Mouse (Mus musculus): ENCODE measurements around the gene Fer1l5. TPM values are rescaled to one million over a fixed set of nuclear protein-coding genes. Genes with fewer than 3 reads are reported as not detected.

Fer1l5 gene
- polyA plus RNA-seq, 1 experiment from 2014 or later = 0.34 TPM

- WGBS (ENCODE audit: insufficient replicate concordance) = 68% methylated on average over 4 of the region's 4 CpGs
- Histone ChIP-seq H3K36me3 (ENCODE audit: control insufficient read depth, insufficient read depth) (peaks cover 54% of the 10 kb centered on the region), H3K4me1 (ENCODE audit: control insufficient read depth, low read depth, low read length) (no peaks in the 10 kb centered on the region; the same call in 1 of the 2 replicates), H3K4me2 (ENCODE audit: low read depth, low read length) (no peak overlapping the region), H3K9me3 (replicated peaks; ENCODE audit: control insufficient read depth, low read length) (no peaks in the 10 kb centered on the region), H3K27ac (ENCODE audit: low read length) (no peak overlapping the region), H3K9ac (ENCODE audit: low read depth, low read length) (no peak overlapping the region), H3K27me3 (ENCODE audit: control insufficient read depth, insufficient read depth, low read depth, low read length) (no peaks in the 10 kb centered on the region), H3K4me3 (ENCODE audit: low read depth, low read length) (no peak overlapping the region)
- ATAC-seq (ENCODE audit: low read depth) = no peak
These were observed 19.7 kb upstream of the Fer1l5 start for GRCm38 (mm10) chr1:36352351-36352750.

- Histone ChIP-seq H3K4me1 (ENCODE audit: control insufficient read depth, low read depth, low read length) (peaks cover 6% of the 10 kb centered on the region), H3K9ac (ENCODE audit: low read depth, low read length) (no peak overlapping the region), H3K27me3 (ENCODE audit: control insufficient read depth, insufficient read depth, low read depth, low read length) (no peaks in the 10 kb centered on the region), H3K36me3 (ENCODE audit: control insufficient read depth, insufficient read depth) (peaks cover 41% of the 10 kb centered on the region), H3K4me3 (ENCODE audit: low read depth, low read length) (no peak overlapping the region), H3K27ac (ENCODE audit: low read length) (peak overlapping the region; percentile 64), H3K4me2 (ENCODE audit: low read depth, low read length) (peak overlapping the region; percentile 7; the same call in 1 of the 2 replicates), H3K9me3 (replicated peaks; ENCODE audit: control insufficient read depth, low read length) (no peaks in the 10 kb centered on the region)
- WGBS (ENCODE audit: insufficient replicate concordance) = 69% methylated on average over 5 of the region's 5 CpGs
- peak; percentile 88 for ATAC-seq (ENCODE audit: low read depth)
These were observed 15.0 kb upstream of the Fer1l5 start for GRCm38 (mm10) chr1:36356955-36357695.

GRCm38 (mm10) chr1:36367698-36368097, 4.4 kb upstream of the Fer1l5 start:
- ATAC-seq (ENCODE audit: low read depth) = no peak
- Histone ChIP-seq H3K9me3 (replicated peaks; ENCODE audit: control insufficient read depth, low read length) (no peaks in the 10 kb centered on the region), H3K36me3 (ENCODE audit: control insufficient read depth, insufficient read depth) (peaks cover 9% of the 10 kb centered on the region), H3K27ac (ENCODE audit: low read length) (no peak overlapping the region), H3K9ac (ENCODE audit: low read depth, low read length) (peak overlapping the region; percentile 94), H3K4me1 (ENCODE audit: control insufficient read depth, low read depth, low read length) (peaks cover 16% of the 10 kb centered on the region), H3K27me3 (ENCODE audit: control insufficient read depth, insufficient read depth, low read depth, low read length) (no peaks in the 10 kb centered on the region), H3K4me3 (ENCODE audit: low read depth, low read length) (peak overlapping the region; percentile 86), H3K4me2 (ENCODE audit: low read depth, low read length) (peak overlapping the region; percentile 81)
- WGBS (ENCODE audit: insufficient replicate concordance) = 56% methylated on average over 12 of the region's 12 CpGs

- H3K4me1 ChIP-seq (ENCODE audit: control insufficient read depth, low read depth, low read length) = peaks cover 16% of the 10 kb centered on the region
- ATAC-seq (ENCODE audit: low read depth) = peak; percentile 85
- H3K27ac ChIP-seq (ENCODE audit: low read length) = peak overlapping the region; percentile 77
- peak overlapping the region; percentile 94 for H3K9ac ChIP-seq (ENCODE audit: low read depth, low read length)
- peaks cover 9% of the 10 kb centered on the region for H3K36me3 ChIP-seq (ENCODE audit: control insufficient read depth, insufficient read depth)
- no peaks in the 10 kb centered on the region for H3K9me3 ChIP-seq (replicated peaks; ENCODE audit: control insufficient read depth, low read length)
- WGBS (ENCODE audit: insufficient replicate concordance) = 3% methylated on average over 54 of the region's 55 CpGs
- H3K27me3 ChIP-seq (ENCODE audit: control insufficient read depth, insufficient read depth, low read depth, low read length) = no peaks in the 10 kb centered on the region
- H3K4me3 ChIP-seq (ENCODE audit: low read depth, low read length) = peak overlapping the region; percentile 86
- peak overlapping the region; percentile 81 for H3K4me2 ChIP-seq (ENCODE audit: low read depth, low read length)
These were observed 3.8 kb upstream of the Fer1l5 start for GRCm38 (mm10) chr1:36368112-36368968.

- H3K4me1 ChIP-seq (ENCODE audit: control insufficient read depth, low read depth, low read length) = peaks cover 16% of the 10 kb centered on the region
- peak within 1 kb of the TSS; percentile 94 for H3K9ac ChIP-seq (ENCODE audit: low read depth, low read length)
- peak; percentile 84 for ATAC-seq (ENCODE audit: low read depth)
- no peaks in the 10 kb centered on the region for H3K27me3 ChIP-seq (ENCODE audit: control insufficient read depth, insufficient read depth, low read depth, low read length)
- peak within 1 kb of the TSS; percentile 81 for H3K4me2 ChIP-seq (ENCODE audit: low read depth, low read length)
- H3K9me3 ChIP-seq (replicated peaks; ENCODE audit: control insufficient read depth, low read length) = no peaks in the 10 kb centered on the region
- H3K4me3 ChIP-seq (ENCODE audit: low read depth, low read length) = peak within 1 kb of the TSS; percentile 86
- peaks cover 3% of the 10 kb centered on the region for H3K36me3 ChIP-seq (ENCODE audit: control insufficient read depth, insufficient read depth)
- H3K27ac ChIP-seq (ENCODE audit: low read length) = peak within 1 kb of the TSS; percentile 77
- WGBS (ENCODE audit: insufficient replicate concordance) = 3% methylated on average over 61 of the region's 61 CpGs
These were observed 3.0 kb upstream of the Fer1l5 start, which contains the start of gene Kansl3 for GRCm38 (mm10) chr1:36368969-36369645. TSS of gene Kansl3 (minus strand) at chr1:36369181.

- H3K9ac ChIP-seq (ENCODE audit: low read depth, low read length) = no peak overlapping the region
- H3K36me3 ChIP-seq (ENCODE audit: control insufficient read depth, insufficient read depth) = no peaks in the 10 kb centered on the region
- no peak overlapping the region for H3K4me2 ChIP-seq (ENCODE audit: low read depth, low read length)
- H3K27ac ChIP-seq (ENCODE audit: low read length) = no peak overlapping the region
- peaks cover 16% of the 10 kb centered on the region for H3K4me1 ChIP-seq (ENCODE audit: control insufficient read depth, low read depth, low read length)
- H3K9me3 ChIP-seq (replicated peaks; ENCODE audit: control insufficient read depth, low read length) = no peaks in the 10 kb centered on the region
- H3K27me3 ChIP-seq (ENCODE audit: control insufficient read depth, insufficient read depth, low read depth, low read length) = no peaks in the 10 kb centered on the region
- no peak overlapping the region for H3K4me3 ChIP-seq (ENCODE audit: low read depth, low read length)
- ATAC-seq (ENCODE audit: low read depth) = no peak
- whole genome bisulfite sequencing (ENCODE audit: insufficient replicate concordance) = 69% methylated on average over 6 of the region's 6 CpGs
These were observed 1.2 kb upstream of the Fer1l5 start for GRCm38 (mm10) chr1:36370918-36371317.

- H3K4me3 ChIP-seq (ENCODE audit: low read depth, low read length) = no peak overlapping the region
- 40% methylated on average over 6 of the region's 6 CpGs for WGBS (ENCODE audit: insufficient replicate concordance)
- no peak overlapping the region for H3K9ac ChIP-seq (ENCODE audit: low read depth, low read length)
- no peak overlapping the region for H3K4me2 ChIP-seq (ENCODE audit: low read depth, low read length)
- peaks cover 4% of the 10 kb centered on the region; the same call in 1 of the 2 replicates for H3K4me1 ChIP-seq (ENCODE audit: control insufficient read depth, low read depth, low read length)
- H3K27ac ChIP-seq (ENCODE audit: low read length) = no peak overlapping the region
- H3K36me3 ChIP-seq (ENCODE audit: control insufficient read depth, insufficient read depth) = no peaks in the 10 kb centered on the region
- ATAC-seq (ENCODE audit: low read depth) = no peak
- no peaks in the 10 kb centered on the region for H3K9me3 ChIP-seq (replicated peaks; ENCODE audit: control insufficient read depth, low read length)
- no peaks in the 10 kb centered on the region for H3K27me3 ChIP-seq (ENCODE audit: control insufficient read depth, insufficient read depth, low read depth, low read length)
These were observed 6.8 kb downstream of the Fer1l5 start for GRCm38 (mm10) chr1:36378880-36379279.

- no peaks in the 10 kb centered on the region for H3K27me3 ChIP-seq (ENCODE audit: control insufficient read depth, insufficient read depth, low read depth, low read length)
- H3K4me3 ChIP-seq (ENCODE audit: low read depth, low read length) = no peak overlapping the region
- no peak overlapping the region for H3K27ac ChIP-seq (ENCODE audit: low read length)
- peaks cover 4% of the 10 kb centered on the region; the same call in 1 of the 2 replicates for H3K4me1 ChIP-seq (ENCODE audit: control insufficient read depth, low read depth, low read length)
- no peak overlapping the region for H3K9ac ChIP-seq (ENCODE audit: low read depth, low read length)
- H3K4me2 ChIP-seq (ENCODE audit: low read depth, low read length) = no peak overlapping the region
- H3K9me3 ChIP-seq (replicated peaks; ENCODE audit: control insufficient read depth, low read length) = no peaks in the 10 kb centered on the region
- no peak for ATAC-seq (ENCODE audit: low read depth)
- H3K36me3 ChIP-seq (ENCODE audit: control insufficient read depth, insufficient read depth) = no peaks in the 10 kb centered on the region
- WGBS (ENCODE audit: insufficient replicate concordance) = 53% methylated on average over 4 of the region's 4 CpGs
These were observed 7.5 kb downstream of the Fer1l5 start for GRCm38 (mm10) chr1:36379582-36379981.
